Mouse (Mus musculus) olfactory bulb, adult 2 months (tissue): Measurements from ENCODE around the gene Ntm.

Source experiments
- CTCF ChIP-seq: fragments of 200-500 bp; IDR thresholded peaks from 2 replicates; pipeline ENCODE4 v1.5.1; 2012; ENCODE audit warnings: low read depth, mild to moderate bottlenecking, low read length, moderate library complexity; ENCODE audit not compliant: insufficient read depth
- POLR2A ChIP-seq: fragments of 200-500 bp; IDR thresholded peaks from 2 replicates; pipeline ENCODE4 v1.6.1; 2012; ENCODE audit warnings: mild to moderate bottlenecking, low read depth, low read length, moderate library complexity; ENCODE audit not compliant: insufficient read depth

- TF ChIP-seq POLR2A, result no peak
- no peak for TF ChIP-seq CTCF
Observed at GRCm38 (mm10) chr9:29732895-29733294, 230.0 kb downstream of the Ntm start.
